Mouse (Mus musculus): ENCODE measurements around the gene Eps8l2. TPM values are rescaled to one million over a fixed set of nuclear protein-coding genes. Genes with fewer than 3 reads are reported as not detected.
"Not testable (repeated sequence)": the region's sequence is repeated elsewhere in the genome, so short reads cannot be mapped to it uniquely, and the experiment has no call there.

Gene Eps8l2
- total RNA-seq, 2 experiments from 2014 or later: 3.2 to 4.3 TPM

GRCm38 (mm10) chr7:141392552-141393222 lies 54.0 kb downstream of the Eps8l2 start:
- intact Hi-C loops (cut with DNase I): no loop called here
- DNase-seq (ENCODE audit: low spot score): no peak

GRCm38 (mm10) chr7:141394158-141394557 lies 55.5 kb downstream of the Eps8l2 start:
- intact Hi-C loops (cut with DNase I): no loop called here
- DNase-seq (ENCODE audit: low spot score): no peak

GRCm38 (mm10) chr7:141394771-141395170 lies 56.1 kb downstream of the Eps8l2 start:
- intact Hi-C loops (cut with DNase I): no loop called here
- DNase-seq (ENCODE audit: low spot score): no peak

- intact Hi-C loops (cut with DNase I): no loop called here
- DNase-seq (ENCODE audit: low spot score): no peak
Measured at GRCm38 (mm10) chr7:141395348-141395747, 56.7 kb downstream of the Eps8l2 start.

GRCm38 (mm10) chr7:141403305-141403704 lies 64.6 kb downstream of the Eps8l2 start:
- intact Hi-C loops (cut with DNase I): no loop called here

GRCm38 (mm10) chr7:141405466-141405865 lies 66.8 kb downstream of the Eps8l2 start:
- intact Hi-C loops (cut with DNase I): no loop called here

More at GRCm38 (mm10) chr7:141403305-141403704, 64.6 kb downstream of the Eps8l2 start:
- DNase-seq (ENCODE audit: low spot score): no peak

GRCm38 (mm10) chr7:141407670-141408069 lies 69.0 kb downstream of the Eps8l2 start:
- intact Hi-C loops (cut with DNase I): loop anchor here (2.0 kb wide), 1 partner anchor 117 kb away; no protein-coding TSS in a partner anchor
- DNase-seq (ENCODE audit: low spot score): not testable (repeated sequence)

More at GRCm38 (mm10) chr7:141405466-141405865, 66.8 kb downstream of the Eps8l2 start:
- no peak for DNase-seq (ENCODE audit: low spot score)

- DNase-seq (ENCODE audit: low spot score): peak; percentile 58
- intact Hi-C loops (cut with DNase I): loop anchor here (1.0 to 2.0 kb wide), 2 partner anchors 28 to 116 kb away; partner anchors contain the start of gene Slc25a22
Measured at GRCm38 (mm10) chr7:141408833-141409232, 70.2 kb downstream of the Eps8l2 start.

- intact Hi-C loops (cut with DNase I): loop anchor here (5.0 kb wide), 1 partner anchor 47 kb away; the partner anchor contains the start of gene Pnpla2
Measured at GRCm38 (mm10) chr7:141410631-141411030, 72.0 kb downstream of the Eps8l2 start.

GRCm38 (mm10) chr7:141411667-141412066 lies 73.0 kb downstream of the Eps8l2 start:
- no peak for DNase-seq (ENCODE audit: low spot score)
- intact Hi-C loops (cut with DNase I): loop anchor here (5.0 kb wide), 1 partner anchor 46 kb away; the partner anchor contains the start of gene Pnpla2

More at GRCm38 (mm10) chr7:141410631-141411030, 72.0 kb downstream of the Eps8l2 start:
- DNase-seq (ENCODE audit: low spot score): no peak

Other genes starting within 250 kb of the Eps8l2 start
- 1 to 10 TPM; 4.8 to 7.7 TPM for gene Sigirr, start 238.3 kb upstream of the Eps8l2 start, total RNA-seq (2021)
- gene Ano9, start 221.1 kb upstream of the Eps8l2 start, total RNA-seq (2021): under 1 TPM in 1 of 2 experiments, not detected in 1; 0.08 TPM
- 10 to 100 TPM; 32.1 to 33.4 TPM for gene Ptdss2, start 216.5 kb upstream of the Eps8l2 start, total RNA-seq (2021)
- 10 to 100 TPM; 65.7 to 69.9 TPM for gene Rnh1, start 166.0 kb upstream of the Eps8l2 start, total RNA-seq (2021)
- 100 to 1,000 TPM; 106 to 112 TPM for gene Hras, start 144.9 kb upstream of the Eps8l2 start, total RNA-seq (2021)
- 1 to 10 TPM; 3.2 to 4.7 TPM for gene Lrrc56, start 144.7 kb upstream of the Eps8l2 start, total RNA-seq (2021)
- not detected for gene Lmntd2, start 124.8 kb upstream of the Eps8l2 start, total RNA-seq (2021)
- gene Rassf7, start 123.0 kb upstream of the Eps8l2 start, total RNA-seq (2021): under 1 TPM; 0.62 to 0.64 TPM
- gene Phrf1, start 110.1 kb upstream of the Eps8l2 start, total RNA-seq (2021): 10 to 100 TPM; 29.8 to 31.6 TPM
- gene Irf7, start 72.4 kb upstream of the Eps8l2 start, total RNA-seq (2021): 1 to 10 TPM; 3.4 to 3.6 TPM
- gene Cdhr5, start 62.1 kb upstream of the Eps8l2 start, total RNA-seq (2021): not detected
- gene Sct, start 59.7 kb upstream of the Eps8l2 start, total RNA-seq (2021): not detected
- gene Drd4, start 46.9 kb upstream of the Eps8l2 start, total RNA-seq (2021): not detected
- gene Deaf1, start 11.2 kb upstream of the Eps8l2 start, total RNA-seq (2021): 10 to 100 TPM; 16.4 to 17.1 TPM
- gene Tmem80, start 11.1 kb upstream of the Eps8l2 start, total RNA-seq (2021): 10 to 100 TPM; 13.5 to 13.9 TPM
- 100 to 1,000 TPM; 124 to 126 TPM for gene Taldo1, start 53.3 kb downstream of the Eps8l2 start, total RNA-seq (2021)
- gene Gatd1, start 75.3 kb downstream of the Eps8l2 start, total RNA-seq (2021): 10 to 100 TPM; 13.8 to 14.2 TPM
- under 1 TPM; 0.75 to 0.84 TPM for gene Cend1, start 90.6 kb downstream of the Eps8l2 start, total RNA-seq (2021)
- 10 to 100 TPM; 58.8 to 72.6 TPM for gene Slc25a22, start 99.0 kb downstream of the Eps8l2 start, total RNA-seq (2021)
- gene Pidd1, start 105.1 kb downstream of the Eps8l2 start, total RNA-seq (2021): under 1 TPM; 0.39 to 0.86 TPM
- 100 to 1,000 TPM; 862 to 950 TPM for gene Rplp2, start 108.5 kb downstream of the Eps8l2 start, total RNA-seq (2021)
- 100 to 1,000 TPM; 409 to 426 TPM for gene Pnpla2, start 116.3 kb downstream of the Eps8l2 start, total RNA-seq (2021)
- 10 to 100 TPM; 19.7 to 23.1 TPM for gene Cracr2b, start 122.2 kb downstream of the Eps8l2 start, total RNA-seq (2021)
- 100 to 1,000 TPM; 280 TPM for gene Cd151, start 128.5 kb downstream of the Eps8l2 start, total RNA-seq (2021)
- gene Polr2l, start 136.3 kb downstream of the Eps8l2 start, total RNA-seq (2021): 10 to 100 TPM; 74.3 to 74.7 TPM
- 10 to 100 TPM; 17.5 to 39.0 TPM for gene Tspan4, start 136.4 kb downstream of the Eps8l2 start, total RNA-seq (2021)
- gene Chid1, start 201.0 kb downstream of the Eps8l2 start, total RNA-seq (2021): 10 to 100 TPM; 46.6 to 47.1 TPM
- gene Ap2a2, start 223.3 kb downstream of the Eps8l2 start, total RNA-seq (2021): 10 to 100 TPM; 48.9 to 56.1 TPM